Mouse (Mus musculus) brain, adult 10 weeks (tissue): ENCODE results near the gene Cdkl4. TPM values are rescaled to one million over a fixed set of nuclear protein-coding genes. Genes with fewer than 3 reads are reported as not detected.

ENCODE experiments used
- polyA plus RNA-seq: library from polyadenylated mRNA; stranded (reverse); fragments of 350-450 nt; fragmentation: Illumina TruSeq; extraction: RNeasy Lipid Tissue Mini Kit (QIAGEN cat#74804); gene quantifications from one replicate; pipeline ENCODE4 v1.2.3, GENCODE M21; 2015; ENCODE audit warnings: low read depth, low replicate concordance

Gene Cdkl4
- 14.7 TPM for polyA plus RNA-seq

GRCm38 (mm10) chr17:80577639-80578038 lies at the start of gene Cdkl4:
Gene Cdkl4 (minus strand): TSS chr17:80577813.

DNA sequence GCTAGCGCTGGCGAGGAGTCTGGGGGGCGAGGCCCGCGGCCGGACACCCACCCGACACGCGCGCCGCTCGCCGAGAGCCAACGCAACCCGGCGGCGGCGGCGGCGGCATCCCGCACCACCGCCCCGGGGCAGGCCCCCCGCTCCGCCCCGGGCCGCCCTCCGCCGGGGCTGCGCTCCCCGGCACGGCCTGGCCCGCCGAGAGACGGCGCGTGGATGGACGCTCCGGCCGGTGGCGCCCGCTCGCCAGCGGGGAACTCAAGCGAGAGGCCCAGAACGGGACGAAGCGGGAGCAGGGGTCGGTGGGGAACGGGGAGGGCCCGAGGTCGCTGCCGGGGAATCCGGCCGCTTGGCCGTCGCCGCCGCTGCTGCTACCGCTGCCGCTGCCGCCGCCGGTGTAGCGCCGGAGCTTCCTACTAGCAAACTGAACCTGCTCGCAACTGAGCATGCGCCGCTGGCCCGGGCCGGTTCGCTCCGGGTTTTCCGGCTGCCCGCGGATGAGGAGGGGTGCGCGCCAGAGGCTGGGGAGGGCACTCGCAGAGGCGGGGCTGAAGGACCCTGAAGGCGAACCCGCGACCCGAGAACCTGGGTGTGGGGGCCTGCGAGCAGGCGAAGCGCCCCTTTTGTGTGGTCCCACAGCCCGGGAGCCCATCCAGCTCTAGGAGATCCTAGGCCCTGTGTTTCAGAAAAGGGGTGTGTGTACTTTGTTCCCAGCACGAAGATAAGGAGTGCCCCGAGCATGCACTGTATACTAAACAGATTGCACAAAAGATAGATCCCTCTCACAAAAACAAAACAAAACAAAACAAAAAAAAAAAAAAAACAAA lies 97.4 kb downstream of the Cdkl4 start, which contains the start of gene Sos1:
Sos1 (minus strand) TSS at position 423 of the 824 bp plus-strand sequence.

Other genes with a start within 250 kb of the Cdkl4 start
- gene Gm10190, start 204.3 kb downstream of the Cdkl4 start, polyA plus RNA-seq = not detected
- gene Sos1, start 97.4 kb downstream of the Cdkl4 start, polyA plus RNA-seq = 19.4 TPM
- gene Map4k3, start 150.7 kb upstream of the Cdkl4 start, polyA plus RNA-seq = 47.5 TPM